Mouse (Mus musculus): ENCODE data around the gene Casp9.

The Casp9 gene

DNA sequence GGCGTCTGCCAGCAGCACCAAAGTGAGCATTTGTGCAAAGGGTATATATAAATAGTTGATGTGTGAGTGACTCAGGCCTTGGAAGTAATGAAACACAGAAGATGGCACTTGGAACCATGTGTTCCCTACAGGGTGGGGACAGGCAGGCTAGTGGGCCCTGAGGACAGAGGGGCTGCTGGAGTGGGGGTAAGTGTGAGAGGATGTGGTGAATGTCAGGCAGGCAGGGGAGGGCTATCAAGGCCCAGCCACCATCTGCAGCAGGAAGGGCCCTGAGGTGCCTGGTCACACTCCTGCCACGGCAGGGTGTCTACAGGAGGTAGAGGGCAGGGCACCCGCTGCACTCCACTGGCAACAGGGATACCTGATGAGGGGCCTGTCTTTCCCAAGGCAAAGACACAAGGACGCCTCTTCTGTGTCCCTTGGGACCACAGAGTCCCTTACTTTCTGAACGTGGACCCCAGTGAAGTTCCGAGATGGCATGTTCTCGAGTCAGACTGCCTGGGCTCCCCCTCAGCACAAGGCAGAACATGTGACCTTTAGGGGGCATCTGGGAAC is 70.4 kb downstream of the Casp9 start:
- DNase-seq (ENCODE audit: low spot score in 2 of 2) = no peak

DNA sequence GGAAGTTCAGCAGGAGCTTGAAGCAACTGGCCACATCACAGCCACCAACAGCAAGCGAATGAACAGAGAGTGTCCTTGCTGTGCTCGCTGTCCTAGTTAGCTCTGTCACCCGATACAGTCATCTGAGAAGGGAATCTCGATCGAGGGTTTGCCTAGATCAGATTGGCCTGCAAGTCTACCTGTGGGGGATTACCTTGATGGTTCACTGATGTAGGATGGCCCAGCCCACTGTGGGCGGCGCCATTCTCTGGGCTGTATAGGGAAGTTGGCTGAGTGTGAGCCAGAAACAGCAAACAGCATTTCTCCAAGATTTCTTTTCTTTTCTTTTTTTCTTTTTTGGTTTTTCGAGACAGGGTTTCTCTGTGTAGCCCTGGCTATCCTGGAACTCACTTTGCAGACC is 71.1 kb downstream of the Casp9 start:
- DNase-seq (ENCODE audit: low spot score in 2 of 2) = no peak

DNA sequence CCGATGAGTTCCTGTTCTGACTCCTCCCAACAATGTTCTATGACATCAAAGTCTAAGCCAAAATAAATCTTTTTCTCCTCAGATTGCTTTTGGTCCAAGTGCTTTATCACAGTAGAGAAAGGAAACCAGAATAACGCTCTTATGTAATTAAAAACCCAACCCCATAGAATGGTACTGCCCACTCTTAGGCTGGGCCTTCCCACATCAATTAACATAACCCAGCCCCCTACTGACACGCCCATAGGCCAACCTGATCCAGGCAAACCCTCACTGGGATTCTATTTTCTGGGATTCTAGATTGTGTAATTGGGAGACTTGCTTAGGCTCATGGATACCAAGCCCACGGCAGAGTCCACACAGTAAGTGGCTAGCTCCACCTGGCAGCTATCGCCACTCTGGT is 71.6 kb downstream of the Casp9 start:
- DNase-seq (ENCODE audit: low spot score in 2 of 2) = no peak

Data from urinary bladder, postnatal 36 days (tissue).